Mouse (Mus musculus) spleen, postnatal 4 days (tissue): ENCODE data around the gene Cgnl1.

Source experiments
- DNase-seq, 2 experiments: peaks; one replicate each; pipeline ENCODE4 v3.0.0; 2022; ENCODE audit warnings: low spot score in 2 of 2

Gene Cgnl1

DNA sequence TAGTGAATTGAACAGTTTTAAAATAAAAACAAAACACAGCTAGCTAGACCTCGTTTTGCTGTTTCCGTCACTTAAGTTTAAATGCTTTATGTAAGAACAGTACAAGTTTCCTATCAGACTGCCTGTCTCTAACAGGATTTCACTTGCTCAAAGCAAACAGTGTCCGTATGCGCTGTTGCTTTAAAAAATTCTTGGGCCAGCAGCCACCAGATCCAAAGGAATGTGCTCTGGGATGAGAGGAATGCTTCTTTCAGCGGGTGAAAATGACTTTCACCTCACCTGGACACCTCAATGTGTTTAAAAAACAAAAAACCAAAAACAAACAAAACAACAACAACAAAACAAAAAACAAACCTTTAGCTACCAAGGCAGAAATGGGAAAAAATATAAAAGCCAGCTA is 54.4 kb downstream of the Cgnl1 start:
- DNase-seq: no peak

DNA sequence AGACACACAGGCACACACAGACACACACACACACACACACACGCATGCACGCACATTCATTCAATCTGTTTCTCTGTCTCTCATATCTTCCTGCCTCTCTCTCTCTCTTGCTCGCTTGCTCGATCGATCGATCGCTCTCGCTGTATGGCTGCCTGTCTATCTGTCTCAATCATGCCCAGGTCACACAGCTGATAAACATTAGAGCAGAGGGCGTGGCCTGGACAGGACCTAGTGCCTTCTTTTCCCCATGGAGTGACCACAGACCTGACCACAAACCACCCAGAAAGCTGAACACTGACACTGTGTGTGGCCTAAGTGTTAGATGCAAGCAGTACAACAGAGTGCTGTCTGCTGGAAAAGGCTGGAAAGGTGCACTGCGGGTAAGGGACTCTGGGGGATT is 60.6 kb downstream of the Cgnl1 start:
- no peak for DNase-seq

DNA sequence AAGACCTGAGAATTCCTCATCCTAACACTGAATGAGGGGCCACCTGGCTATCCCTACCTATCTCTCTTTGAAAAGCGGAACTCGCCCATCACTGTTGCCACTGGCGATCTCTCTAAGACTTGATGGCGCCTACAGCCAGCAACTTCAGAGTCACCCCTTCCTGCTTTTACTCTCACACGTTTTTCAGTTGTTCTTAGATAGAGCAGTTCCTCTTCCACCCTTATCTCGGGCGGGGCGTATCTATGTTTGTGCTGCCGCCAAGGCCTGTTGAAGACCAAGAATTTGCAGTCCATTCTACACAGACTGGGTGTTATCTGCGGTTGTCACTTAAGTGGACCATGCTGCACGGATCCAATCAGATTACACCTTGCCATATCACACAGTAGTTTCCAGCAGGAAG is 62.2 kb downstream of the Cgnl1 start:
- DNase-seq: no peak

DNA sequence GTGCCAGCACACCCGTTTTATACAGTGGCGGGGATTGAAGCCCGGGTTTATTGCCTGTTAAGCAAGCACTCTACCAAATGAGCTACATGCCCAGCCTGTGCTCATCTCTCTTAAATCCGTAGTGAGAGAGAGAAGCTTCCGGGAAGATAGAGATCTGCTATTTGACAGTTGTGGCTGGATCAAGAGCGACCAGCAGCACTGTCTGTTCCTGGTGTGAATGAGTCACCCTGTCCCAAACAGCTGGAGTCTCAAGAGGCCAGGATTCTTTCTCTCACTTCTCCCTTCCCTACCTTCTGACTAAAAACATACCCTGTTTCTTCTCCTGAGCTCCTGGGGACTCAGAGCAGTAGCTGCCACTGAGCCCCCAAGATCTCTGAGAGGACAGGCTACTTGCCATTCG is 63.4 kb downstream of the Cgnl1 start:
- no peak for DNase-seq

DNA sequence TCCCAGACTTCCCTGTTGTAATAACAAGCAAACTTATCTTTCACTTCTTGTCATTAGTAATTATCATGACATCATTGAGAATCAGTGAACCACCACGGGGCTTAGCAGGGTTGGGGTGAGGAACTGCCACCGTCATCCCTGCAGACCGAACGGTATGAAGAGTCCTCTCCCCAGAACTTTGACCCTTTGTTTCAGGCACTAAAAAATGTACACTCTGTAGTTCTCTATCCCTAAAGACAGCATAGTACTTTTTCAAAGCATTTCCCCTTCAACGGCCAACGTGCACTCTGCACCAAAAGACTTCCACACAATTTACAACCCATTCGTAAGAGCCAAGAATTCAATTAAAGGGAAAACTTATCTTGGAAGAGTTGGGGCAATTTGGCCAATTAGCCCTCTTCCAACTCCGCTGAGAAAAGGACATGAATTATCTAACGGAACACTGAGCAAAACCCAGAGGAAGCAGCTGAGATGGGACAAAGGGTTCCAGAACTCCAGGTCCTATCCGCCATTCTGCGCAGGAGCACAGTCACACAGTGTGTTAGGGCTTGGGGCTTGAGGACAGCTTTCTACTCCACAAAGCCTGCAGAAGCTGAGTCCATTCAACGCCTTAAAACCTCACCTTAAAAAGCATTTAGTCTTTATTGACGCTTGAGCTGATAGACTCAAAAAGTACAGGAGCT is 66.9 kb downstream of the Cgnl1 start:
- no peak for DNase-seq

DNA sequence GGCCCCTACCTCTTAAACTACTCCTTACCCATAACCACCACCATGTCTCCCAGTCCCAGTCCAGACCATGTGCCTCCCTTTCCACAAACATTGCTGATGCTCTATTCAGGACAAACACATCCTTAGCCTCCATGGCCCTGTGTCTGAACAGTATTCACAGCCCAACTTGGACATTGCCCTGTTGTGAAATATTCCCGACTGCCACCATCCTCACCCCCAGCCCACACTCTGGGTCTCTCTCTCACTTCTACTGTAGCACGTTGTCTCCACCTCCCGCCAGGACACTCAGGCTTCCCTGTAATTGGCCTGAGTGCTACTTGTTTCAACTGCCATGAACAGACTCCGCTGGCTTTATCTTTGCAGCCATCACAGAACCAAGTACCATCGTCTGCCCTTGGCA is 72.3 kb downstream of the Cgnl1 start:
- no peak for DNase-seq

DNA sequence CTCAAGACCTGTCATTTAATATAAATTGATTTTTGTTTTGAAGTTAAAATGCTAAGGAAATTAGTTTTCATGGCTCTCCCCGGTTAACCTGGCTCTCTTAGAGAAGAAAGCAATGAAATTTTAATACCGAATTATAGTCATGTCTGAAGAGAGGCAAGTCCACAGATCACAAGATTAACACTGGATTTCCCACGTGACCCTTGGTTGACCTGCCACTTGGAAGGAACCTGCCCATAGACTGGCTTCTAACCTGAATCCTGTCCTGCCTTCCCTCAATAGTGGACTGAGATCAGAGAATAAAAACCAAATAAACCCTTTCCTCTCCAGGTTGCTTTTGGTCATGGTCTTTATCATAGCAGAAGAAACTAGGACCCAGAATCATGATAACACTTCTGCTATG is 73.3 kb downstream of the Cgnl1 start:
- DNase-seq: no peak

DNA sequence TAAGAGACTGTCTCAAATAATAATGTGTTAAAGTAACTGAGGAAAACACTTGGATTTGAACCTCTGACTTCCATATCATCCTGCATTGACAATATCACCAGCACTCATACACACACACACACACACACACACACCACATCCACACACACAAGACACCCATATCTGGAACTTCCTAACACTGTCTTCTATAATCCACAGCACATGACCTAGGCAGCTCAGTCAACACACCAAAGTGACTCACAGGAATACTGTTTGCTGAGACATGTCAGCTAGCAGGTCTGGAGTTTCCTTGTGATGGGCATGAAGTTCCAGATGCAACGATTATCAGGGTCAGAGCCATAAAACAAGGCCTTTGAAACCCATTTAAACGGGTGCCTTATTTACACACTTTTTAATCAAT is 74.2 kb downstream of the Cgnl1 start:
- DNase-seq: no peak

DNA sequence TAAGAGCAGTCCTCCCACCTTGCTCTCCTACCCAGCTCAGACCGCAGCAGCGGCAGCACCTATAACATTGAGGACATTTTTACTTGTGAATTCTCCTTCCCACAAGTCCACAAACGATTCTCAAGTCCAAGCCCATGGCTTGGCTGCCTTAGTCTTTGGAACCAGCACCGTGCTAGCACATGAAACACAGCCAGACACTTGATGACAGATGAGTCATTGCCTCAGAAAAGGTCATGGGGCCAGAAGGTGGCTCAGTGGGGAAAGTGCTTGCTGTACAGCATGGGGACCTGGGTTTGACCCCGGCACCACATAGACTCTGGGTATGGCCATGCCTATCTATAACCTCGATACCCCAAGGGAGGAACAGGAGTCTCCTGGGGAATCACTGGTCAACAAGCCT is 74.6 kb downstream of the Cgnl1 start:
- no peak for DNase-seq

DNA sequence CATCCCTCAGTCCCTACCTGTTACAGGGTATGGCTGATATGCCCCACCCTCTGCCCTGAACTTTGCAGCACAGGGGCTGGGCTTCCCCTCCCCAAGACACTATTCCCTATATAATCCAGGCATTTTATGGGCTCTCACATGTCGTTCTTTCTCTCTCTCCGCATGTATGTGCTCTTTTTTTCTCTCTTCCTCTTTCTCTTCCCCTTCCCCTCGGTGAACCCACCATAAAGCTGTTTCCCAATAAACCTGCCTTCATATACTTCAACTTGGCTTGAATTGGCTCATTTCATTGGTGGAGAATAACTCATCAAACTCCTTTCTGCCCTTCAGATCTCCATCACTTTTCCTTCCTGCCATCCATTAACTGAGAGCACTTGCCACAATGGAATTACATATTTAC is 76.3 kb downstream of the Cgnl1 start:
- no peak for DNase-seq

DNA sequence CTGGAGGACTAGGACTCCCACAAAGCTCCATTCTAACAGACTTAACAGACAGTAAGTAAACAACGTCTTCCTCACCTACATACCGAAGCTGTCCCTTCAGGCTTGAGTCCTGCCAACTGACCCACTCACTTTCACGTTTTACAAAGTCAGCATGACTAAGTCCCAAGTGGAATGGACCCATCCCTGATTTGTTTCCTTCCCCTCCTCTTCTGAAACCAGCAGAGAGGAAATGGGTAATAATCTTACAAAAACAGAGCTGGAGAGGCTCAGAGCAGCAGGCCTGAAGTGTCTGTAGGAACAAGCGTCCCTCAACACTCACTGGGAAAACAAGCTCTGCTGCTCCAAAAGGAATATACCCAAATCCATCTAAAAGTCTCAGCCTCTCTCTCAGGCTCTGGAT is 77.2 kb downstream of the Cgnl1 start:
- DNase-seq: no peak

DNA sequence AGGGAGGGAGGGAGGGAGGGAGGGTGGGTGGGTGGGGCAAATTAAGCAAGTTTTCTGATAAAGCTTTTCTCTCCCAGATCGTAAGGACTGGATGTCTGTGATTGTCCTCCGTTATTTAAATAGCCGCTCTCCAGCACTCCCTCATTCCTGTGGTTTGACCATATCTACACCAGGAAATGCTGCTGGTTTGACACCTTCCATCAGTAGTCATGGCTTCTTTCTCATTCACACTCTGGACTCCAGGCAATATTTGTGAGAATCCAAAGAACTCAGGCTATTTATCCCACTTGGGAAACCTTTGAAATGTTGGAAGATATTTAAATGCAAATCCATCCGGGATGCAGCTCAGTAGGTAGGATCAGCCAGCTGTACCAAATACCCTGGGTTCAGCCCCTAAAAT is 77.6 kb downstream of the Cgnl1 start:
- DNase-seq: no peak

DNA sequence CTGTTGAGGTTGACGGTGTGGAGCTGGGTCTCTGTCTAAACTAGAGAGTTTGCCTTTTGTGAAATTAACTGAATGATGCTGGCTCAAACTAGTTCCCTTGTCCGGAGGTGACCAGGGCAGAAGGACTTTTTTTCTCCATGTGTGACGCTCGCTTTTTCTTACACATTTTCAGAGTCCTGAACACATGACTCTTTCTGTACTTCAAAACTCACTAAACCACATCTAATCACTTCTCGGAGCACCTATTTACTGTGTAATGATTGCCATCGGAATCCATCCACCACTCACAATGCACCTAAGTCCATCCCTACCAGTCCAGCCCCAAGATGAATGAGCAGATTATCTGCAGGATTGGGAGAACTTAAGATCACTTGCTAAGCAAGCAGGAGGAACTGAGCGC is 79.2 kb downstream of the Cgnl1 start:
- DNase-seq: no peak

DNA sequence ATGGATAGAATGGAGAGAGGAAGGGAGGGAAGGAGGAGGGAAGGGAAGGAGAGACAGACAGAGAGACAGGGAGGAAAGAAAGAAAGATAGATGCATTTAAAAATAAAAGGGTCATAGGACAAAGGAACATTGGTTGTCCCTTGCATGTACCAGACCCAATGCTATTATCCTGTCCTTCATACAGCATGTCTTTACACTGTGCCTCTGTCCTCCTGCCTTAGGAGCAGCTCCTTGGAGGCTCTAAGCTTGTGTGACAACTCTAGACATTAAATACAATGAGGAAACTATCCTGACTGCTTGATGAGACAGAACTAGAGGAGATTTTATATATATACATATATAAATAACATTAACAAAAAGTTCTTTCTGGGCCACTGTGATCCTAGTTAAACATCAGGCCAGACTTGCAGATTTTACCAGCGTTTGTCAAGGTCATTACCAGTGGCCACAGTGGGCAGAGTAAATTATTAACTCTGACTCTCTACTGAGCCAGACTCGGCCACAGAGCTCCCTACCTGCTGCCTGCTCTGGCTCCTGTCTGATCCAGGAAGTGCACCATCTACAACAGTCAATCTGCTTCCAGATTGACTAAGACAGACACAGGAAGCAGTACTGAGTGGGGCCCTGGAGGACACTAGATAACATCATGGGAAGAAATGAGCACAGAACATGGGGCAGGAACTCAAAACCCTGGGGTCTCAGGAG is 81.9 kb downstream of the Cgnl1 start:
- DNase-seq: no peak

DNA sequence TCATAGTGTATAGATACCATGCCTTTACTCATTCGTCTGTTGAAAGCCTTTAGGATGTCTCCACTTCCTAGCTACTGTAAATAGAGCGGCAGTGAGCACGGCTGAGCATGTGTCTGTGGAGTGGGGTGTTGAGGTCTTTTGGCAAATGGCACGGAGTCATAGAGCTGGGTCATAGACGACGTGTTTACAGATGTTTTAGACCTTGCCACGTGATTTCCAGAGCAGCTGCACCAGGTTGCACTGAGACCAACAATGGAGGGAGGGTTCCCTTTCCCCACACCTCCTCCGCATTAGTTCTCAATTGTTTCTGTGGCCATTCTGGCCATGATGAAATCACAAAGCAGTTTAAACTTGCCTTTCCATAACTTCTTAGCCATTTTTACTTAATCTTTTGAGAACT is 84.9 kb downstream of the Cgnl1 start:
- DNase-seq: no peak

DNA sequence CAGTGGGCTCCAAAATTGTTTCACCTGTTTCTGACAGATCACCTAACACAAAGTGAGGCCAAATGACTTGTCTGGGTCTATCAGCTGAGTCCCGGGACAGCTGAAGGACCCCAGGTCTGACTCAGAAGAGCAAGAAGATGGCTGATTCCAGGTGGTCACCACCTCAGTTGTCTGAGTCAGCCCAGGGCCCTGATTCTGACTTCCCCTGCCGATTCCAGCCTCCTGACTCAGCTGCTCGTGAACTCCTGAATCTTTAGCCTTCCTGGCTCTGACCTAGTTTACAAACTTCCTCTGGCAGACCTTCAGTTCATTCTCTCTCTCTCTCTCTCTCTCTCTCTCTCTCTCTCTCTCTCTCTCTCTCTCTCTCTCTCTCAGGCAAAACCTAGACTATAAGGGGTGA is 86.6 kb downstream of the Cgnl1 start:
- no peak for DNase-seq

DNA sequence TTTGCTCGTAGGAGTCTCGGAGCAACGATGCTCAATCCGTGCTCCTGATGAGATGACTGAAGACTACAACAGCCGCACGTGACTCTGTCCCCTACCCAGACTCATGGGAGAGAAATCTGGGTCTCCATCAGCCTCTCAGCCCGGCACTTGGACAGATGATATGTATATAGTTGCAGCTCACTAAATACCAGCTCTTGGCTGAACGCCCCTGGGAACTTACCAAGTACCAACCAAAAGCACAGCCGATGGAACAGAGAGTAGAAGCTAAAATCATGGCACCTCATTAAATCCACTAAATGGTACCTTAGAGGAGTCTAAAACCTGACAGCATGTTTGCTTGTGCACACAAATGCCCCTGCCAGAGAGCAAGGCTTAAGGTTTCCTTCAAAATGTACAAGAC is 91.0 kb downstream of the Cgnl1 start:
- DNase-seq: no peak

DNA sequence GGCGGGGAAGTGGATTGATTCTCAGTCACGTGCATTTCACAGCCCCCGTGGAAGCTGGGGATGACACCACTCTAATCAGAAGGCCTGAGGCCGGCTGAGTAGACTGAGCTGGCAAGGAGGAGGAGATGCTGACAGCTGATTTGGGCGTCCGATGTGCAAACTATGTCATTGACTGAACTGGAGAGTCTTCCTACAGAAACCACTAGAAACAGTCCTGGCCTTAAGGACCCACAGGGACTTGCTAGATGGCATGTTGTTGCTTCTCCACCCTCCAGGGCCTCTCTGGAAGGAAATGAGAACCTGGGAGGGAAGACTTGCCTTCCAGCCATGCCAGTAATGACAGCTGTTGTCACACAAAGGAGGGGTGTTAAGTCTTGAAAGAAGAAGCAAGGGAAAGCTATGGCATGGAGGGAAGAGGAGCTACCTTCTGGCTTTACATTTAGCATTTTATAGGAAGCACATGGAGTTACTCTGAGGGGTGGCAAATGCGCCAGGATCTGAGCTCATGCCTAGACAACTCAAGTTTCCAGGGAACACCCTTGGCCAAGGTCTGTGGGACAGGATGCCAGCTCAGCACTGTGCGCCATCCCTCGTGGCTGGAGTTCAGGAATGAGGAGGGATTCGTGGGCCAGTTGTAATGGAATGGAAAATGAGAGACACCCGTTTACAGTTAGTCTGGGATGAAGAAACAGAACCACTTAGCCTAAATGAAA is 92.1 kb downstream of the Cgnl1 start:
- no peak for DNase-seq

DNA sequence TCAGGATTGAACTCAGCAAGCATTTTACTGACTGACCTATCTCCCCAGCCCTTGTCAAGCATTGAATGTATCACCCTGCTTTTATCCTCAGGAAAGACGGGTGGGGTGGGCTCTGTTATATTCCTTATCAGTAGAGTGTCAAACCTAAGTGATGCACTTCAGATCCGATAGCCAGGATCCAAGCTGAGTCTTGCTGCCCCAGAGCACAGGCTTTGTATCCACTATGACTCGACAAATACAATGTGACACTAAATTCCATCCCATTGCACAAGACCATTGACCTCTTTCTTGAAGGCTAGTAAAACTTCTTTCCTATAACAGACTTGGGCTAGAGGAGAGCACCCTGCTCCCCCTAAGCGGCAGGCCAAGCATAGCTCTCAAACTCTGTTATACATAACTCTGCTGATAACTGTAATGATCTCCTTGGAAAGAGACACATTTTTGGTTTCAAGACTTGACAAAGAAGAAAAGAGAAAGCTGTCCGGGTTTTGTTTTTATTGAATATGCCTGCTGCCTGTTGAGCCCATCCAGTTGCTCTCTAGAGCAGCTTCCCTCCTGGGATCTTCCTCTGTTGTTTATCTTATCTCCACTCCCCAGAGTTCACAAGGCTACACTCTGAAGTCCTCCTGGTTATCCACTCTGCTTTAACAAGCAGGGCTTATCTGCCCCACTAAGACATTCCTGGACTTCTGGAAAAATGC is 94.3 kb downstream of the Cgnl1 start:
- DNase-seq: no peak

DNA sequence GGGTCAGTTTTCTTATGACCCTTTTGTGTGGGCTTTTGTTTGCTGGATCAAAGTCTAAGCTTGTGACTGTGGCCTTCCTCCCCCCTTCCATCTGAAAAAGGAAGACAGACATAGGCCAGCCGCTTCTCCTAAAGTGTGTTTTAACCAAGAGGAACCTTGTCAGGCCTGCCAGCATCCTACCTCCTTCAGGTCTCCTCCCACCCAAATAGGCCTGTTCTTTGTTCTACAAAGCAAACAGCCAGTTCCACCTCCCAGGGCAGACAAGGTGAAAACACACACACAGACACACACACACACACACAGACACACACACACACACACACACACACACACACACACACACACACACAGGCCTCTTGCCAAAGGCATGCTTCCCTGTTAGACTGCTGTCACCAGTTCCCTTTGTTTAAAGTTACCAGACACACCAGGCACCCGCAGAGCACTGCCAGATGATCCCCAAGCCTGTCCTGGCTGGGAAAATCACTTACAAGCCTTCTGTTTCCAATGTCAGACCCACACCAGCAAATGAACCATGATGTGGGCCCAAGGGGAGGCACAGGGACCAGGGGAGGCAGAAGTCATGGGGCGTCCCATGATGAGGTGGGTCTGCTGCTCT is 95.5 kb downstream of the Cgnl1 start:
- DNase-seq: no peak

DNA sequence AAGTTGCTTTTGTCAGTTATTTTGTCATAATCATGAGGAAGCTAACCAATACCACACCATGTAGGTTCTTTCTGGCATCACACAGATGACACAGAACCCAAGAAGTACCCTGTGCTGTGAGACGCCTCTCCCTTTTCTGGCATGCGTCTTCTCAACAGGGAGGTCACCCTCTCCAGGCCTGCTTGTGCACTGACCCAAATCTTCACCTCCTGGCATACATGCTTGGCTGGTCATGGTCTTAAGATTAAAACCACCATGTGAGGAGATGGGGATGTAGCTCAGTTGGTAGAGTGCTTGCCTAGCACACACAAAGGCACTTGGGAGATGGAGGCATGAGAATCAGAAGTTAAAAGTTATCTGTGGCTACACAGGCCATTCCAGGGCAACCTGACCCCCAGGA is 96.2 kb downstream of the Cgnl1 start:
- no peak for DNase-seq

DNA sequence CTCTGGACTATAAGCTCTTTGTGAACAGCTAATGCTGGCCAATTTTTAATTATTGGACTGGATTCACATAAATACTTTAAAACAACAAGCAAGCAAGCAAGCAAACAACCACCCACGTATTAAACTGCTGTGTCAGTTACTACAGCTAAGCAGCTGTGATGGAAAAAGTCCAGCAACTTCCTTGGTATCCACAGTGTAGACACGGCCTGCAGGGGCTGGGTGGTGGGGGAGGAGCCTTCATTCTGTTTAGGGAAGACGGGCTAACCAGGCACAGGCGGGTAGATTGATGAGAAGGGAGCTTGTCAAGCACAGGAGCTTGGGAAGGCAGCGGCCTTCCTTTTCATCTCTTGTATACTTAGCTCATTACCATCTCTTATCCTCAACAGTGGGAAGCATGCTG is 96.9 kb downstream of the Cgnl1 start:
- no peak for DNase-seq
